Mouse (Mus musculus): Measurements from ENCODE around the gene Olfr1080. TPM values are rescaled to one million over a fixed set of nuclear protein-coding genes. Genes with fewer than 3 reads are reported as not detected.
"Not testable (repeated sequence)": the region's sequence is repeated elsewhere in the genome, so short reads cannot be mapped to it uniquely, and the experiment has no call there.

Gene Olfr1080
- polyA plus RNA-seq (2015; fragmentation: Nextera tagmentation; extraction: Ambion mirVana): not detected in 2 replicates

DNA sequence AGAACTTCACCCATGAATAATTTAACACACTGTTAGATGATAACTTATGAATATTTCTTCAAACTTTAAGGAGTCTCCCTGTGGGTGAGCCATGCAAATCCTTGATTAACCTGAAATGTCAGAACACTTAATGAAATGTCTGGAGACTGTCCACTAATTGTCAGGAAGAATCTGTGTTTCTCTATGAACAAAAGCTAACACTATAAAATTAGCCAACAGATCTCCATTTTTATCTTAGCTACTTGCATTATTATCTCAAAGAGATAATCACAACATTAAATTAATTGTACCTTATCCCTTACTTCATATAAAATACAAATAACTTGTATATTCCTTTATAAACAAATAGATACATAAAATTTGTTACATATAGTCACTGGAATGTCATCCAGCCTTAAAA lies at the start of gene Olfr1080:
Gene Olfr1080, minus strand, starts transcription at position 101 of the 400 bp plus-strand sequence.
- not testable (repeated sequence) for H3K4me1 ChIP-seq; ATAC-seq (ENCODE audit: borderline replicate concordance, extremely low read depth, low FRiP score, low TSS enrichment); H3K36me3 ChIP-seq; H3K27ac ChIP-seq; H3K27me3 ChIP-seq; H3K4me3 ChIP-seq; H3K9me3 ChIP-seq; H3K9ac ChIP-seq; H3K4me2 ChIP-seq

DNA sequence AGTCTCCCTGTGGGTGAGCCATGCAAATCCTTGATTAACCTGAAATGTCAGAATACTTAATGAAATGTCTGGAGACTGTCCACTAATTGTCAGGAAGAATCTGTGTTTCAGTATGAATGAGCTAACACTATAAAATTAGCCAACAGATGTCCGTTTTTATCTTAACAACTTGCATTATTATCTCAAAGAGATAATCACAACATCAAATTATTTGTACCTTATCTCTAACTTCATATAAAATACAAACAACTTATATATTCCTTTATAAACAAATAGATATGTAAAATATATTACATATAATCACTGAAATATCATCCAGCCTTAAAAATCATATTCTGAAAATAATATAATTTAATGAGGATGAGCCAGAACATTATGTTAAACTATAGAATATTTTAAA lies 40.8 kb upstream of the Olfr1080 start, which contains the start of gene Olfr1082:
Gene Olfr1082, minus strand, starts transcription at position 101 of the 400 bp plus-strand sequence.
- ATAC-seq (ENCODE audit: borderline replicate concordance, extremely low read depth, low FRiP score, low TSS enrichment); H3K9me3 ChIP-seq; H3K27ac ChIP-seq; H3K4me1 ChIP-seq; H3K27me3 ChIP-seq; H3K9ac ChIP-seq; H3K36me3 ChIP-seq; H3K4me2 ChIP-seq; H3K4me3 ChIP-seq: not testable (repeated sequence)
- WGBS: 25% methylated on average over 1 of the region's 1 CpGs

DNA sequence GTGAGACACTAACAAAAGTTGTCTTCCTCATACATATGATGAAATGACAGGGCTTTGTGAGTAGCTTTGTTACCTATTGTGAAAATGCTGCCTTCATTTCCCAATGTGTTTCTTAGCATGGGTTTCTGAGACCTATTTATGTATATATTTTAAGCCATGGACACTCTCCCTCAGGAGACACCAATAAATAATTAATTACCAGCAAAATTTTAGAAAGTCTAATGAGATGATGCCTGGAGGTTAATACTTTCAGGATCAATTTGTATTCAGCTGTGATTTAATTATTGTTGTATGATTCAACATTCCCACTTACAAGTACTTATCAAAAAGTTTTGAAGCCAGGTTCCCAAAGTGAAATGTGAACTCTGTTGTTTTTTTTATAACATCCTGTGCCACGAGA lies 15.7 kb downstream of the Olfr1080 start, which contains the start of gene Olfr1079:
Gene Olfr1079, minus strand, starts transcription at position 101 of the 400 bp plus-strand sequence.
- no peak for ATAC-seq (ENCODE audit: borderline replicate concordance, extremely low read depth, low FRiP score, low TSS enrichment)
- 55% methylated on average over 1 of the region's 1 CpGs for WGBS
- Histone ChIP-seq H3K27ac (no peak within 1 kb of the TSS), H3K36me3 (no peaks in the 10 kb centered on the region), H3K27me3 (no peaks in the 10 kb centered on the region), H3K4me3 (no peak within 1 kb of the TSS), H3K9ac (no peak within 1 kb of the TSS), H3K4me2 (no peak within 1 kb of the TSS), H3K4me1 (no peaks in the 10 kb centered on the region), H3K9me3 (no peaks in the 10 kb centered on the region)

DNA sequence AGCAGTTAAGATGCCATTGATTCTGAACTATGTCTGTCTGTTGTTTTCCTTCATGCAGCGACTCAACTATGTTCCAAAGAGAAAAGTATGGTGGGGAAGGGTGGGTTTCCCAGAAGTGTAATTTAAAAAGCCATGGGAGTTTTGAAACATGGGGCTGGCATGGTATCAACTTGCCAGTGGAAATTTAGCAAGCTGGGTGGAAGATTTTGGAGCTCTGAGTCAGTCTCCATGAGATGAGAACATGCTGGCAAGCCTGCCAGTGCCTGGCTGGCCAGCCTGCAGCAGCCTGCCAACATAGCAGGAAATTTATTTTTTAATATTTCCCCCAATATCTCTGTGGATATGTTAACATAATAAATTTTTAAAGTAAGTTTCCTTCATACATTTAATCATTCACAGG lies 27.0 kb downstream of the Olfr1080 start:
- Histone ChIP-seq H3K27ac (no peak overlapping the region), H3K4me2 (no peak overlapping the region), H3K4me1 (no peaks in the 10 kb centered on the region), H3K4me3 (no peak overlapping the region), H3K27me3 (no peaks in the 10 kb centered on the region), H3K9me3 (no peaks in the 10 kb centered on the region), H3K9ac (no peak overlapping the region), H3K36me3 (no peaks in the 10 kb centered on the region)
- ATAC-seq (ENCODE audit: borderline replicate concordance, extremely low read depth, low FRiP score, low TSS enrichment): no peak
- 67% methylated on average over 1 of the region's 1 CpGs for WGBS

DNA sequence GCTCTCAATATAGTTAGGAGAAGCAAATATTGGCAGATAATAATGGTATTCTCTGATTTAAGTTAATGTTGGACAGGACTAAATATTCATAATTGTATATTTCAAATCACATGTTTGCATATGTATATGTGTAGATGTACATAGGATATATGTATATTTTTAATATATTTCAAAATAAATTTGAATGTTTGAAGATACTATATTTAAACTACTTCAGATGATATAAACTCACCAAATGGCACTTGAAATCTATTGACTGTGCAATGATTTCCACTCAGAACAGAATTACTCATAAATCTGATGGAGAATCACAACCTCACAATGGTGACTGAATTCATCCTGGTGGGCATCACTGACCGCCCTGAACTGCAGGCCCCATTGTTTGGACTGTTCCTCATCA lies 49.9 kb downstream of the Olfr1080 start, which contains the start of gene Olfr1076:
Gene Olfr1076, plus strand, starts transcription at position 301 of the 400 bp plus-strand sequence.
- H3K4me3 ChIP-seq: no peak within 1 kb of the TSS
- H3K4me1 ChIP-seq: no peaks in the 10 kb centered on the region

More for the DNA sequence above, 49.9 kb downstream of the Olfr1080 start, which contains the start of gene Olfr1076:
- no peaks in the 10 kb centered on the region for H3K27me3 ChIP-seq
- no peak for ATAC-seq (ENCODE audit: borderline replicate concordance, extremely low read depth, low FRiP score, low TSS enrichment)
- H3K9me3 ChIP-seq: no peaks in the 10 kb centered on the region
- no peaks in the 10 kb centered on the region for H3K36me3 ChIP-seq
- no peak within 1 kb of the TSS for H3K9ac ChIP-seq
- 78% methylated on average over 1 of the region's 1 CpGs for WGBS
- no peak within 1 kb of the TSS for H3K27ac ChIP-seq
- H3K4me2 ChIP-seq: no peak within 1 kb of the TSS

Other genes with a start within 250 kb of the Olfr1080 start
- gene Olfr1053, start 243.0 kb downstream of the Olfr1080 start, polyA plus RNA-seq (2015; fragmentation: Nextera tagmentation; extraction: Ambion mirVana): not detected in 2 replicates
- gene Olfr1054, start 222.8 kb downstream of the Olfr1080 start, polyA plus RNA-seq (2015; fragmentation: Nextera tagmentation; extraction: Ambion mirVana): not detected in 2 replicates
- not detected in 2 replicates for gene Olfr1055, start 208.0 kb downstream of the Olfr1080 start, polyA plus RNA-seq (2015; fragmentation: Nextera tagmentation; extraction: Ambion mirVana)
- gene Olfr1056, start 195.8 kb downstream of the Olfr1080 start, polyA plus RNA-seq (2015; fragmentation: Nextera tagmentation; extraction: Ambion mirVana): not detected in 2 replicates
- not detected in 2 replicates for gene Olfr1057, start 179.8 kb downstream of the Olfr1080 start, polyA plus RNA-seq (2015; fragmentation: Nextera tagmentation; extraction: Ambion mirVana)
- not detected in 2 replicates for gene Olfr1058, start 169.7 kb downstream of the Olfr1080 start, polyA plus RNA-seq (2015; fragmentation: Nextera tagmentation; extraction: Ambion mirVana)
- gene Olfr1061, start 144.2 kb downstream of the Olfr1080 start, polyA plus RNA-seq (2015; fragmentation: Nextera tagmentation; extraction: Ambion mirVana): not detected in 2 replicates
- gene Olfr1062, start 131.5 kb downstream of the Olfr1080 start, polyA plus RNA-seq (2015; fragmentation: Nextera tagmentation; extraction: Ambion mirVana): not detected in 2 replicates
- not detected in 2 replicates for gene Olfr1065, start 107.6 kb downstream of the Olfr1080 start, polyA plus RNA-seq (2015; fragmentation: Nextera tagmentation; extraction: Ambion mirVana)
- not detected in 2 replicates for gene Olfr1066, start 102.0 kb downstream of the Olfr1080 start, polyA plus RNA-seq (2015; fragmentation: Nextera tagmentation; extraction: Ambion mirVana)
- not detected in 2 replicates for gene Olfr228, start 70.8 kb downstream of the Olfr1080 start, polyA plus RNA-seq (2015; fragmentation: Nextera tagmentation; extraction: Ambion mirVana)
- gene Olfr1076, start 49.8 kb downstream of the Olfr1080 start, polyA plus RNA-seq (2015; fragmentation: Nextera tagmentation; extraction: Ambion mirVana): not detected in 2 replicates
- gene Olfr1079, start 15.8 kb downstream of the Olfr1080 start, polyA plus RNA-seq (2015; fragmentation: Nextera tagmentation; extraction: Ambion mirVana): not detected in 2 replicates
- gene Olfr1082, start 40.7 kb upstream of the Olfr1080 start, polyA plus RNA-seq (2015; fragmentation: Nextera tagmentation; extraction: Ambion mirVana): not detected in 2 replicates
- gene Olfr1084, start 81.5 kb upstream of the Olfr1080 start, polyA plus RNA-seq (2015; fragmentation: Nextera tagmentation; extraction: Ambion mirVana): not detected in 2 replicates
- not detected in 2 replicates for gene Olfr1085, start 103.8 kb upstream of the Olfr1080 start, polyA plus RNA-seq (2015; fragmentation: Nextera tagmentation; extraction: Ambion mirVana)
- gene Olfr1086, start 121.9 kb upstream of the Olfr1080 start, polyA plus RNA-seq (2015; fragmentation: Nextera tagmentation; extraction: Ambion mirVana): not detected in 2 replicates
- gene Olfr1087, start 140.2 kb upstream of the Olfr1080 start, polyA plus RNA-seq (2015; fragmentation: Nextera tagmentation; extraction: Ambion mirVana): not detected in 2 replicates
- not detected in 2 replicates for gene Olfr1089, start 175.5 kb upstream of the Olfr1080 start, polyA plus RNA-seq (2015; fragmentation: Nextera tagmentation; extraction: Ambion mirVana)
- not detected in 2 replicates for gene Olfr1090, start 200.8 kb upstream of the Olfr1080 start, polyA plus RNA-seq (2015; fragmentation: Nextera tagmentation; extraction: Ambion mirVana)
- not detected in 2 replicates for gene Olfr1093, start 224.2 kb upstream of the Olfr1080 start, polyA plus RNA-seq (2015; fragmentation: Nextera tagmentation; extraction: Ambion mirVana)

All from lung, embryonic 15.5 days (tissue).